Mouse (Mus musculus) cortical plate, adult 2 months (tissue): Measurements from ENCODE around the gene BC051665.

Source experiments
- CTCF ChIP-seq: fragments of 200-500 bp; IDR thresholded peaks from 2 replicates; pipeline ENCODE4 v1.5.1; 2011; ENCODE audit warnings: mild to moderate bottlenecking, control low read depth, low read length; ENCODE audit not compliant: insufficient read depth; ENCODE audit errors: extremely low read depth
- POLR2A ChIP-seq: fragments of 200-500 bp; IDR thresholded peaks from 2 replicates; pipeline ENCODE4 v1.6.1; 2011; ENCODE audit warnings: mild to moderate bottlenecking, low read length, control low read depth; ENCODE audit not compliant: insufficient read depth; ENCODE audit errors: extremely low read depth

GRCm38 (mm10) chr13:60809690-60810089, 23.5 kb upstream of the BC051665 start:
- TF ChIP-seq CTCF, result no peak
- no peak for TF ChIP-seq POLR2A
